Mouse (Mus musculus): ENCODE measurements at regions not wholly inside any gene's neighbourhood (a gene's known extent, or its start where the extent isn't known, plus 50 kb on each side); places are given as distances from the start of the nearest gene placed in this dataset.

GRCm38 (mm10) chr2:21267149-21267761, 61.7 kb downstream of the Thnsl1 start:
- DNase-seq, result no peak

DNA sequence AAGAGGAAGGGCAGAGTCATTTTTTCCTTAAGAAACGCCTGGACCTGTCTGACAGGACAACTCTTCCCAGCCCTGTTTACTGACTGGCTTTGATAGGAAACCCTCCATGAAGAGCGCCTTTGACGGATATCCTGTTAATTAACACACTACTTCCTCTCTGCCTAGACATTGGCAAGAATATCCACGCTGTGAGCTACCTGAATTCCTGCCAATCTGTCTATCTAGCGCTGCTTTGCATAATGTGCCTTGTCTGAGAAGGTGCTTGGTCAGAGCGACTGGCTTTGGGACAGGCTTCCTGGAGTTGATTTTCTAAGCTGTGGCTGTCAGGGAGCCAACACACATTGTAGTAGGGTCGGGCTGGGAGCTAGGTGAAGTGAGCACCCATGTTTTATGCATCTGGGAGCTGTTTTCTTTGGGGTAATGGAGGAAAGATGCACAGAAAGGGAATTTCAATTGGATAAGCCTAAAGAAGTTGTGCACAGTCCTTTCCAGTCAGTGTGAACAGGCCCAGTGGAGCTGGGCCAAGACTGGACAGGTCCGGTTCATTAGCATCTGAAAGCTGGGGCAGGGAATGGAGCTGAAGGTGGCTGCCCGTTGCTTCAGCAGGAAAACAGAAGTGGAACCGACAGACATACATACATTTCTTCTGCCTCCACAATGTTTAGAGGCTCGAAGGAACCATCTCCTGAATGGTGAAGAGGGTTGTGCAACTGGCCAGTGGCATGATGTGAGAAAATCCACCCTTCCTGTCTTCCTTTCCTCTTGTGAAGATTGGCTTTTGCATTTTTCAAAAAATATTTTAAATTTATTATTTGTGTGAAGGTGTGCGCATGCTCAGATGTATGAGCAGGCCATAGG, 64.7 kb downstream of the Thnsl1 start:
- DNase-seq, result no peak

DNA sequence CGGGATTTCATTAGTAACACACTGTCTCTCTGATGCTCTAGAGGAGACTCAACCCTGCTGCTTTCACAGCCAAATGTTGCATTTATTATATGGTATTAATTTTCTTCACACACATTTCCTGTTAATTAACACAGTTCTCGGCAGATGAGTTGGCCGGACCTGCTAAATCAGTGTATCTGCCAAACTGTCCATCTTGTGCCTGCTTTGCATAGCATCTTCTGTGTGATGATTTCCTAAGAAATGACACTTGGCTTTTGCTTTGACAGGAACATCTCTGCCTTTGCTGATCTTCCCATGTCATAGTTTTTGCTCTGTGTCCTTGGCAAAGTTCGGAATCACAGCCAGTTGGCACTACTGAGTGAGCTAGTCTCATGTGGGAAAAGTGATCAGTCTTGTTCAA, 67.9 kb downstream of the Thnsl1 start:
- DNase-seq, result no peak

GRCm38 (mm10) chr2:21275315-21275714, 69.8 kb downstream of the Thnsl1 start:
- no peak for DNase-seq

GRCm38 (mm10) chr2:21280794-21281420, 75.4 kb downstream of the Thnsl1 start:
- peak; percentile 4 to 5 for DNase-seq

DNA sequence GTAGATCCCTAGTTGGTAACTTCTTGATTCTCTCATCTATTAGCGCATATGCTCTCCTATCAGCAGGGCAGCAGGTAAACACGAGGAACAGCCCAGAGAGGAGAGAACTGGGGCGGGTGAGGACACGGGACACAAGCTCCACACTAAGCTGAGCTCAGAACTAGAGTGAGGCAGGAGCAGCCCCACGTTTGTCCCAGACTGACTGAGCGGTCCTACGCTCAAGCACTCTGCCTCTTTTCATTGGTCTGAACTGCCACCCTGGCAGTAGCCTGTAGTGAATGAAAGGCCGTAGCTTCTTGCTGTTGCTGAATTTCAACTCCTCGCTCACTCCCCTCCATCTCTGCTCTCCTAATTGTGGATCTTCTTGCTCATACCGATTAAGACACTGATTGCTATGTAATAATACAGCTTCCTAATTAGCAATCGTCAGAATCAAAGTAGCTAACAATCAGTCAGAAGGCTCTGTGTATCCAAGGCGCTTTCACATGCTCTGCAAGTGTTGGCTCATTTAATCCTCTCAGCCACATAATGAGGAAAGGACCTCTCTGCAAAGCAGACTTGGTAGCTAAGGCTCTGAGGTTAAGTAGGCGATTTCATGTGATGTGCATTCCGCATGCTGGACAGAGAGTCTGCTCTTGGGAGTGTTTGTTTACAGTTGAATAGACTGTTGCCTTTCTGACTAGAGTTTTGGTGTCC, 77.1 kb downstream of the Thnsl1 start:
- DNase-seq, result no peak

- no peak for DNase-seq
Observed at GRCm38 (mm10) chr2:21284881-21285280, 79.4 kb downstream of the Thnsl1 start.

DNA sequence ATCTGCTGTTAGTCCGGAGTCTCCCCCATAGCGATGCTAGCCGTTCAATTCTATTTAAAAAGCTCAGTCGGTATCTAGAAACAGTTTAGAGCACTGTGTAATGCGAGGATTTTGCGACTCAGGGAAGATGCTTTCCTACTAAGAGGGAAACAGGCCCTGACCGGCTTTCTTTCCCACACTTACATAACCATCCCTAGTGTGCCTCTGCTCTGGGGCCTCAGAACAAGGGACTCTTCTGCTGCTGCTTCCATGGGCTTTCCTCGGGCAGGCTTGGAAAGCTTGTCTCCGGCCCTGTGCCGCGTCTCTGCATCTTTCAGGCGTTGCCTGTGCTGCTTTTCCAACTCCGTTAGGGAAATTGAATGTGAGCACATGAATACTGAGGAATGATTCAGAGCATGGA, 79.6 kb upstream of the Gpr158 start:
- no peak for DNase-seq

- DNase-seq, result no peak
Observed at GRCm38 (mm10) chr2:21292669-21293151, 74.6 kb upstream of the Gpr158 start.

- DNase-seq, result no peak
Observed at GRCm38 (mm10) chr2:21294002-21294401, 73.3 kb upstream of the Gpr158 start.

GRCm38 (mm10) chr2:21299681-21300080, 67.7 kb upstream of the Gpr158 start:
- DNase-seq, result no peak

All from thymus, adult 18-20 months (tissue).